Mouse (Mus musculus): ENCODE data around the gene Rcor3. TPM values are rescaled to one million over a fixed set of nuclear protein-coding genes. Genes with fewer than 3 reads are reported as not detected.

Gene Rcor3
- total and polyA plus RNA-seq, 3 experiments = 1.5 to 3.9 (median 3.1) TPM

GRCm38 (mm10) chr1:192088011-192088410, 49.9 kb downstream of the Rcor3 start:
- Histone ChIP-seq H3K27ac (ENCODE audit: insufficient read depth, low read depth) (no peak overlapping the region), H3K4me2 (ENCODE audit: insufficient read depth, low read depth, poor library complexity, severe bottlenecking) (no peak overlapping the region), H3K36me3 (replicated peaks in 1 of 2; ENCODE audit: control insufficient read depth in 1 of 2, insufficient read depth in 1 of 2, low read length in 1 of 2) (peaks cover 0 to 28% of the 10 kb centered on the region in 2 experiments), H3K4me3 (replicated peaks in 1 of 3; ENCODE audit: low read depth in 2 of 3, low read length in 2 of 3, poor library complexity in 1 of 3) (no peak overlapping the region), H3K9me3 (replicated peaks; ENCODE audit: low read length) (no peaks in the 10 kb centered on the region), H3K79me2 (replicated peaks; ENCODE audit: control insufficient read depth, extremely low read depth, insufficient read depth, poor library complexity, severe bottlenecking) (peaks cover 10% of the 10 kb centered on the region), H3K27me3 (replicated peaks) (no peaks in the 10 kb centered on the region), H3K4me1 (ENCODE audit: control insufficient read depth in 1 of 2, insufficient read depth in 2 of 2) (peaks cover 37 to 60% of the 10 kb centered on the region in 2 experiments), H3K9ac (ENCODE audit: insufficient read depth, low read depth) (no peak overlapping the region)
- dilution Hi-C loops (cut with MboI; ENCODE audit: extremely low pct_ligation_motif_present, extremely low pct_unique_long_range_greater_than_20kb, low sequenced_read_pairs) = no loop called here
- no peak for TF ChIP-seq TCF12 (IDR thresholded peaks at IDR 0.05; ENCODE audit: low read depth, low read length)
- TF ChIP-seq CHD1 (IDR thresholded peaks at IDR 0.05; ENCODE audit: low read depth, low read length) = no peak
- TF ChIP-seq MAFK (IDR thresholded peaks at IDR 0.05; ENCODE audit: insufficient replicate concordance, low read length) = no peak
- TF ChIP-seq E2F4 (IDR thresholded peaks at IDR 0.05; ENCODE audit: insufficient replicate concordance, low read depth, low read length) = no peak
- no peak for TF ChIP-seq USF1 (IDR thresholded peaks at IDR 0.05; ENCODE audit: low read depth, low read length)
- TF ChIP-seq GABPA (IDR thresholded peaks at IDR 0.05; ENCODE audit: insufficient replicate concordance, low read depth, low read length) = no peak
- no peak for TF ChIP-seq MEF2A (IDR thresholded peaks at IDR 0.05; ENCODE audit: borderline replicate concordance, low read depth, low read length)
- TF ChIP-seq ZNF384 (IDR thresholded peaks at IDR 0.05; ENCODE audit: low read depth, low read length) = no peak
- no peak for TF ChIP-seq JUND (conservative IDR thresholded peaks at IDR 0.05; ENCODE audit: low read depth, low read length)
- no peak for TF ChIP-seq ETS1 (conservative IDR thresholded peaks at IDR 0.05; ENCODE audit: low read depth, low read length)
- no peak for TF ChIP-seq TBP (conservative IDR thresholded peaks at IDR 0.05; ENCODE audit: low read depth, low read length)
- no peak for TF ChIP-seq POLR2AphosphoS2 (IDR thresholded peaks at IDR 0.05; ENCODE audit: low read depth, low read length)
- no peak for TF ChIP-seq KAT2A (IDR thresholded peaks at IDR 0.05; ENCODE audit: insufficient replicate concordance, low read length)
- TF ChIP-seq CTCF (conservative IDR thresholded peaks at IDR 0.05 in 1 of 2, IDR thresholded peaks at IDR 0.05 in 1 of 2; ENCODE audit: low read depth in 2 of 2, low read length in 2 of 2) = no peak
- in situ Hi-C loops (cut with MboI; ENCODE audit: low pct_ligation_motif_present, low pct_unique_long_range_greater_than_20kb, low sequenced_read_pairs) = no loop called here
- no peak for DNase-seq (ENCODE audit: extremely low read depth)

- peak overlapping the region; percentile 14; the same call in 1 of the 2 replicates for H3K27ac ChIP-seq (ENCODE audit: insufficient read depth, low read depth)
- H3K36me3 ChIP-seq (replicated peaks in 1 of 2; ENCODE audit: control insufficient read depth in 1 of 2, insufficient read depth in 1 of 2, low read length in 1 of 2) = peaks cover 4 to 37% of the 10 kb centered on the region in 2 experiments
- no peaks in the 10 kb centered on the region for H3K27me3 ChIP-seq (replicated peaks)
- peaks cover 10% of the 10 kb centered on the region for H3K79me2 ChIP-seq (replicated peaks; ENCODE audit: control insufficient read depth, extremely low read depth, insufficient read depth, poor library complexity, severe bottlenecking)
- H3K4me3 ChIP-seq (replicated peaks in 1 of 3; ENCODE audit: low read depth in 2 of 3, low read length in 2 of 3, poor library complexity in 1 of 3) = peak overlapping the region in 1 of 3 experiments; percentile 38
- no peak for DNase-seq (ENCODE audit: extremely low read depth)
- H3K9me3 ChIP-seq (replicated peaks; ENCODE audit: low read length) = peaks cover 7% of the 10 kb centered on the region
- in situ Hi-C loops (cut with MboI; ENCODE audit: low pct_ligation_motif_present, low pct_unique_long_range_greater_than_20kb, low sequenced_read_pairs) (no loop called here), dilution Hi-C loops (cut with MboI; ENCODE audit: extremely low pct_ligation_motif_present, extremely low pct_unique_long_range_greater_than_20kb, low sequenced_read_pairs) (no loop called here)
- H3K4me2 ChIP-seq (ENCODE audit: insufficient read depth, low read depth, poor library complexity, severe bottlenecking) = peak overlapping the region; percentile 79; the same call in 1 of the 2 replicates
- H3K9ac ChIP-seq (ENCODE audit: insufficient read depth, low read depth) = no peak overlapping the region
- TF ChIP-seq ZMIZ1 (IDR thresholded peaks at IDR 0.05; ENCODE audit: low read depth, low read length) (no peak), NELFE (IDR thresholded peaks at IDR 0.05; ENCODE audit: low read depth, low read length) (0 out of 2 replicates have a peak, but pooled peaks have one; percentile 18)
- peaks cover 37 to 64% of the 10 kb centered on the region in 2 experiments for H3K4me1 ChIP-seq (ENCODE audit: control insufficient read depth in 1 of 2, insufficient read depth in 2 of 2)
Measured at GRCm38 (mm10) chr1:192087098-192087497, 50.8 kb downstream of the Rcor3 start.

All from CH12.LX (cell line).